Mouse (Mus musculus) stomach, embryonic 14.5 days (tissue): ENCODE data around the gene Ptgir. TPM values are rescaled to one million over a fixed set of nuclear protein-coding genes. Genes with fewer than 3 reads are reported as not detected.

Source experiments
- ATAC-seq: fragments of 200-750 bp; cut with Nextera tagmentation; 2 replicates; pipeline ENCODE4 v1.8.0; 2017; ENCODE audit warnings: low read depth, moderate TSS enrichment; ENCODE audit not compliant: insufficient number of reproducible peaks, insufficient read depth, low FRiP score
- H3K27ac ChIP-seq: fragments of 300-500 bp; sonication (generic); 2 replicates; pipeline ENCODE4 v1.5.1; 2014; ENCODE audit warnings: mild to moderate bottlenecking, low read length, moderate library complexity, mixed read lengths
- H3K27me3 ChIP-seq: fragments of 300-500 bp; sonication (generic); 2 replicates; pipeline ENCODE4 v1.6.1; 2014; ENCODE audit warnings: low read length, control low read depth, mixed read lengths; ENCODE audit not compliant: control insufficient read depth, insufficient read depth
- H3K36me3 ChIP-seq: fragments of 300-500 bp; sonication (generic); 2 replicates; pipeline ENCODE4 v1.6.1; 2014; ENCODE audit warnings: mild to moderate bottlenecking, control low read depth, low read length, moderate library complexity, mixed read lengths; ENCODE audit not compliant: control insufficient read depth, insufficient read depth
- H3K4me1 ChIP-seq: fragments of 300-500 bp; sonication (generic); 2 replicates; pipeline ENCODE4 v1.6.1; 2014; ENCODE audit warnings: low read length, control low read depth, mixed read lengths; ENCODE audit not compliant: control insufficient read depth, insufficient read depth
- H3K4me2 ChIP-seq: fragments of 300-500 bp; sonication (generic); replicated peaks from 2 replicates; pipeline ENCODE4 v1.6.1; 2014; ENCODE audit warnings: low read depth, low read length, control low read depth
- H3K4me3 ChIP-seq: fragments of 300-500 bp; sonication (generic); 2 replicates; pipeline ENCODE4 v1.5.1; 2014; ENCODE audit warnings: low read depth, low read length, control low read depth
- H3K9ac ChIP-seq: fragments of 300-500 bp; sonication (generic); replicated peaks from 2 replicates; pipeline ENCODE4 v1.6.1; 2014; ENCODE audit warnings: low read depth, mild to moderate bottlenecking, control low read depth, low read length, moderate library complexity, mixed read lengths
- H3K9me3 ChIP-seq: fragments of 300-500 bp; sonication (generic); 2 replicates; pipeline ENCODE4 v1.6.1; 2016; ENCODE audit warnings: low read depth, low read length, control low read depth; ENCODE audit not compliant: control insufficient read depth
- WGBS: fragments of 180-500 bp; shearing (Covaris S2); extraction: QIAGEN DNeasy Blood & Tissue Kit; methylation state at CpG from one replicate; pipeline ENCODE4 v1.1.7; 2014; 5-methylcytosine and 5-hydroxymethylcytosine counted together
- polyA plus RNA-seq: library from polyadenylated mRNA; unstranded; fragments of >200 nt; fragmentation: Nextera tagmentation; extraction: Ambion mirVana; gene quantifications from 2 replicates; pipeline ENCODE4 v1.2.1, GENCODE M21; 2014

The Ptgir gene
- polyA plus RNA-seq, 1 experiment from 2014 or later: 2.0 TPM

GRCm38 (mm10) chr7:16919395-16920149, 13.3 kb downstream of the Ptgir start:
- no peak overlapping the region for H3K4me3 ChIP-seq
- no peak overlapping the region for H3K27ac ChIP-seq
- no peak overlapping the region for H3K9ac ChIP-seq
- H3K4me1 ChIP-seq: peaks cover 31% of the 10 kb centered on the region
- 76% methylated on average over 13 of the region's 13 CpGs for WGBS
- no peaks in the 10 kb centered on the region for H3K9me3 ChIP-seq
- peaks cover 56% of the 10 kb centered on the region for H3K36me3 ChIP-seq
- no peaks in the 10 kb centered on the region for H3K27me3 ChIP-seq
- H3K4me2 ChIP-seq: 0 out of 2 replicates have a peak overlapping the region, but pooled peaks have one; percentile 10
- no peak for ATAC-seq

GRCm38 (mm10) chr7:16920150-16920579, 13.9 kb downstream of the Ptgir start:
- no peak overlapping the region for H3K4me3 ChIP-seq
- H3K9ac ChIP-seq: no peak overlapping the region
- 84% methylated on average over 7 of the region's 7 CpGs for WGBS
- H3K27ac ChIP-seq: no peak overlapping the region
- 0 out of 2 replicates have a peak overlapping the region, but pooled peaks have one; percentile 10 for H3K4me2 ChIP-seq
- ATAC-seq: no peak
- no peaks in the 10 kb centered on the region for H3K9me3 ChIP-seq
- no peaks in the 10 kb centered on the region for H3K27me3 ChIP-seq
- peaks cover 31% of the 10 kb centered on the region for H3K4me1 ChIP-seq
- peaks cover 50% of the 10 kb centered on the region for H3K36me3 ChIP-seq

GRCm38 (mm10) chr7:16920818-16921791, 14.8 kb downstream of the Ptgir start:
- Histone ChIP-seq H3K9ac (no peak overlapping the region; the same call in 1 of the 2 replicates), H3K36me3 (peaks cover 42% of the 10 kb centered on the region), H3K4me3 (peak overlapping the region; percentile 94; the same call in 1 of the 2 replicates), H3K27me3 (no peaks in the 10 kb centered on the region), H3K4me2 (peak overlapping the region; percentile 65), H3K9me3 (no peaks in the 10 kb centered on the region), H3K4me1 (peaks cover 31% of the 10 kb centered on the region), H3K27ac (peak overlapping the region; percentile 70; the same call in 1 of the 2 replicates)
- ATAC-seq: no peak
- 46% methylated on average over 21 of the region's 21 CpGs for WGBS

- Histone ChIP-seq H3K9ac (peak overlapping the region; percentile 96; the same call in 1 of the 2 replicates), H3K36me3 (peaks cover 34% of the 10 kb centered on the region), H3K9me3 (no peaks in the 10 kb centered on the region), H3K27me3 (no peaks in the 10 kb centered on the region), H3K4me2 (peak overlapping the region; percentile 65), H3K27ac (peak overlapping the region; percentile 70; the same call in 1 of the 2 replicates), H3K4me1 (peaks cover 31% of the 10 kb centered on the region), H3K4me3 (peak overlapping the region; percentile 94; the same call in 1 of the 2 replicates)
- ATAC-seq: no peak
- WGBS: 32% methylated on average over 6 of the region's 6 CpGs
Observed at GRCm38 (mm10) chr7:16921881-16922335, 15.6 kb downstream of the Ptgir start.

- Histone ChIP-seq H3K4me2 (peak overlapping the region; percentile 65), H3K27ac (peak overlapping the region; percentile 70; the same call in 1 of the 2 replicates), H3K36me3 (peaks cover 28% of the 10 kb centered on the region), H3K27me3 (no peaks in the 10 kb centered on the region), H3K9me3 (no peaks in the 10 kb centered on the region), H3K4me1 (peaks cover 31% of the 10 kb centered on the region), H3K4me3 (peak overlapping the region; percentile 94), H3K9ac (peak overlapping the region; percentile 96)
- ATAC-seq: no peak
- 43% methylated on average over 10 of the region's 10 CpGs for WGBS
Observed at GRCm38 (mm10) chr7:16922360-16922973, 16.2 kb downstream of the Ptgir start.

- ATAC-seq: no peak; the same call in 1 of the 2 replicates
- Histone ChIP-seq H3K27me3 (no peaks in the 10 kb centered on the region), H3K36me3 (peaks cover 18% of the 10 kb centered on the region), H3K4me1 (peaks cover 31% of the 10 kb centered on the region), H3K9me3 (no peaks in the 10 kb centered on the region), H3K27ac (peak overlapping the region; percentile 94), H3K4me2 (peak overlapping the region; percentile 65), H3K4me3 (peak overlapping the region; percentile 94), H3K9ac (peak overlapping the region; percentile 96)
- under 1% methylated on average over 48 of the region's 57 CpGs for WGBS
Observed at GRCm38 (mm10) chr7:16923283-16924036, 17.2 kb downstream of the Ptgir start.

GRCm38 (mm10) chr7:16924037-16924834, 17.9 kb downstream of the Ptgir start, which contains the start of gene Calm3:
TSS of gene Calm3 (minus strand) at chr7:16924114.
- Histone ChIP-seq H3K4me2 (peak within 1 kb of the TSS; percentile 65), H3K4me1 (peaks cover 31% of the 10 kb centered on the region), H3K27ac (peak within 1 kb of the TSS; percentile 94), H3K9me3 (no peaks in the 10 kb centered on the region), H3K9ac (peak within 1 kb of the TSS; percentile 96), H3K36me3 (peaks cover 11% of the 10 kb centered on the region; the same call in 1 of the 2 replicates), H3K4me3 (peak within 1 kb of the TSS; percentile 94), H3K27me3 (no peaks in the 10 kb centered on the region)
- ATAC-seq: peak; percentile 91
- WGBS: 2% methylated on average over 63 of the region's 64 CpGs
